Mouse (Mus musculus): ENCODE measurements around the gene Ccdc175.

GRCm38 (mm10) chr12:72082370-72082769 is 102.5 kb downstream of the Ccdc175 start:
- TF ChIP-seq EP300 (IDR thresholded peaks at IDR 0.05) = no peak
- TF ChIP-seq CTCF (IDR thresholded peaks at IDR 0.05) = no peak

Data from lung, postnatal 0 days (tissue).